Mouse (Mus musculus) bone marrow macrophage, adult 2 months (primary cell): Measurements from ENCODE around the gene Klhdc8a.

Source experiments
- CTCF ChIP-seq: IDR thresholded peaks from 2 replicates; pipeline ENCODE4 v1.5.1; 2012; ENCODE audit warnings: low read depth, mild to moderate bottlenecking, low read length, moderate library complexity
- POLR2A ChIP-seq: IDR thresholded peaks from 2 replicates; pipeline ENCODE4 v1.6.1; 2012; ENCODE audit warnings: mild to moderate bottlenecking, low read depth, low read length, borderline replicate concordance

- TF ChIP-seq CTCF (no peak), POLR2A (no peak)
These were observed 24.5 kb downstream of the Klhdc8a start for GRCm38 (mm10) chr1:132322711-132323542.
